Comparison of ENCODE assay signal across 8 mouse cellular contexts in the genomic region with DNA sequence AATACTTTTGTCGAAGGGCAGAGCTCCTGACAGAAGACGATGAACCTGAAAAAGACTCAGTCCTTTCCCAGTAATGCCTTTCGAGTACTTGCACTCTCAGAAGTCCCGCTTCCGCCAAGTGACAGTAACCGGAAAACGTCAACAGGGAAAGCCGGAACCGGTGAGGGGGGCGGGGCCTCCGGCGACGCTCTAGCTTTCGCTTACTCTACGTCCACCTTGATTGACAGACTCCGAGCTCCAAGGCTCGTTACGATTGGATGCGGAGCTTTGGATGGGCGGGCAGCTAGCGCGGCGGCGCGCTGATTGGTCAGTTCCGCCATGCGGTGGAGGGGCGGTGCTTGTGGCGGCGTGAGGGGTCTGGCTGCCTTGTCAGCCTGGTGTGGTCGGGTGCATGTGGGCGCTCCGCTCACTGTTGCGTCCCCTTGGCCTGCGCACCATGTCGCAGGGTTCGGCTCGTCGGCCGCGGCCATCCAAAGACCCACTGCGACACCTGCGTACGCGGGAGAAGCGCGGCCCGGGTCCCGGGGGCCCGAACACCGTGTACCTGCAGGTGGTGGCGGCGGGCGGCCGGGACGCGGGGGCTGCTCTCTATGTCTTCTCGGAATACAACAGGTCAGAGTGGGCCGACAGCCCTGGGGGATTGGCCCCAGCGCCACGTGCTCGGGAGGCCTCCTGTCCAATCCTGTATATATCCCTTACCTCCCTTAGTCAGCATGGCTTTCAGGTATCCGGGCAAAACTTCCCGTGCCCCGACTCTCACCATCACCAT. TPM values are rescaled to one million over a fixed set of nuclear protein-coding genes. Genes with fewer than 3 reads are reported as not detected.
A peak's percentile ranks its signal among the peaks of the same experiment; 100 is the strongest.
DNase-seq lines count a peak whose midpoint lies in the region; ATAC-seq lines count a peak whose summit lies in the region.

Elac2 (plus strand) TSS at position 319 of the 769 bp plus-strand sequence.

- H3K4me3 ChIP-seq in hindbrain, embryonic 15.5 days = peak within 1 kb of the TSS; percentile 73

- peak within 1 kb of the TSS; percentile 64; the same call in 1 of the 2 replicates for H3K27ac ChIP-seq in hindbrain, embryonic 15.5 days (replicated peaks)

- DNase-seq in T-cell, adult 2 months (ENCODE audit: low spot score) = peak; percentile 96
- peak; percentile 97 to 98 for DNase-seq in cerebellum, postnatal 36 days
- peak; percentile 97 to 99 for DNase-seq in frontal cortex, postnatal 36 days (ENCODE audit: low spot score in 2 of 2)
- DNase-seq in left cerebral cortex, adult 11 months (ENCODE audit: low spot score) = peak; percentile 97
- DNase-seq in lung, postnatal 4 days = peak; percentile 98
- peak; percentile 96 for DNase-seq in retina, postnatal 7 days (ENCODE audit: low read depth, low spot score)
- peak; percentile 92 for DNase-seq in urinary bladder, adult 2 months (ENCODE audit: low spot score)

- H3K4me2 ChIP-seq in hindbrain, embryonic 15.5 days = peak within 1 kb of the TSS; percentile 73

- WGBS in hindbrain, embryonic 15.5 days = under 1% methylated on average over 65 of the region's 65 CpGs

- ATAC-seq in hindbrain, embryonic 15.5 days (ENCODE audit: low FRiP score, low read depth) = peak; percentile 100

- H3K36me3 ChIP-seq in hindbrain, embryonic 15.5 days = peaks cover 24% of the 10 kb centered on the region

- no peaks in the 10 kb centered on the region for H3K9me3 ChIP-seq in hindbrain, embryonic 15.5 days

- H3K4me1 ChIP-seq in hindbrain, embryonic 15.5 days (replicated peaks) = peaks cover 19% of the 10 kb centered on the region

- H3K9ac ChIP-seq in hindbrain, embryonic 15.5 days = peak within 1 kb of the TSS; percentile 79

- peaks cover 7% of the 10 kb centered on the region; the same call in 1 of the 2 replicates for H3K27me3 ChIP-seq in hindbrain, embryonic 15.5 days

RNA-seq across cellular contexts. Expression of gene Elac2, which starts in this region (rescaled TPM):
- 28.5 and 32.8 TPM in 2 replicates for polyA plus RNA-seq in hindbrain, embryonic 15.5 days (2015; fragmentation: Nextera tagmentation; extraction: Ambion mirVana)
- polyA plus RNA-seq in urinary bladder, adult 2 months (2012; rRNA removed) = 18.1 and 18.6 TPM in 2 replicates

Comparison
In these comparisons a context has a peak if more than half of its experiments do, and no peak if none do; other contexts are left out.
1. Peak in every context shown above with its lines: DNase-seq, ATAC-seq, H3K4me3 ChIP-seq and H3K27ac ChIP-seq.